Mouse (Mus musculus): ENCODE measurements around the gene Tle6. TPM values are rescaled to one million over a fixed set of nuclear protein-coding genes. Genes with fewer than 3 reads are reported as not detected.

Tle6 gene
- polyA plus RNA-seq, 1 experiment from 2014 or later = 3.2 TPM

- no peak overlapping the region for H3K4me3 ChIP-seq (replicated peaks; ENCODE audit: low read depth, low read length)
- DNase-seq = no peak
- no peak overlapping the region for H3K4me2 ChIP-seq (ENCODE audit: low read length)
- no peaks in the 10 kb centered on the region for H3K9me3 ChIP-seq (ENCODE audit: control insufficient read depth, low read length)
- H3K27me3 ChIP-seq (ENCODE audit: control insufficient read depth, insufficient read depth, low read length) = peaks cover 17% of the 10 kb centered on the region; the same call in 1 of the 2 replicates
- ATAC-seq (ENCODE audit: low FRiP score, low TSS enrichment) = no peak
- no peaks in the 10 kb centered on the region for H3K36me3 ChIP-seq (ENCODE audit: control insufficient read depth, insufficient read depth, low read length)
- no peak overlapping the region for H3K9ac ChIP-seq (replicated peaks; ENCODE audit: low read length)
- no peak overlapping the region for H3K27ac ChIP-seq (replicated peaks; ENCODE audit: low read depth, low read length)
- H3K4me1 ChIP-seq (ENCODE audit: control insufficient read depth, insufficient read depth, low read length) = peaks cover 39% of the 10 kb centered on the region
- 64% methylated on average over 6 of the region's 6 CpGs for WGBS
Measured at GRCm38 (mm10) chr10:81598871-81599270, 2.0 kb downstream of the Tle6 start.

GRCm38 (mm10) chr10:81598342-81598741, 2.5 kb downstream of the Tle6 start:
- Histone ChIP-seq H3K27me3 (ENCODE audit: control insufficient read depth, insufficient read depth, low read length) (peaks cover 17% of the 10 kb centered on the region; the same call in 1 of the 2 replicates), H3K9ac (replicated peaks; ENCODE audit: low read length) (no peak overlapping the region), H3K27ac (replicated peaks; ENCODE audit: low read depth, low read length) (no peak overlapping the region), H3K9me3 (ENCODE audit: control insufficient read depth, low read length) (no peaks in the 10 kb centered on the region), H3K4me3 (replicated peaks; ENCODE audit: low read depth, low read length) (no peak overlapping the region), H3K36me3 (ENCODE audit: control insufficient read depth, insufficient read depth, low read length) (no peaks in the 10 kb centered on the region), H3K4me1 (ENCODE audit: control insufficient read depth, insufficient read depth, low read length) (peaks cover 39% of the 10 kb centered on the region), H3K4me2 (ENCODE audit: low read length) (no peak overlapping the region)
- DNase-seq = no peak
- 44% methylated on average over 3 of the region's 3 CpGs for WGBS
- ATAC-seq (ENCODE audit: low FRiP score, low TSS enrichment) = no peak

GRCm38 (mm10) chr10:81597137-81597950, 3.5 kb downstream of the Tle6 start:
- Histone ChIP-seq H3K9ac (replicated peaks; ENCODE audit: low read length) (no peak overlapping the region), H3K27ac (replicated peaks; ENCODE audit: low read depth, low read length) (peak overlapping the region; percentile 66), H3K27me3 (ENCODE audit: control insufficient read depth, insufficient read depth, low read length) (peaks cover 23% of the 10 kb centered on the region; the same call in 1 of the 2 replicates), H3K4me3 (replicated peaks; ENCODE audit: low read depth, low read length) (no peak overlapping the region), H3K36me3 (ENCODE audit: control insufficient read depth, insufficient read depth, low read length) (no peaks in the 10 kb centered on the region), H3K4me2 (ENCODE audit: low read length) (peak overlapping the region; percentile 39), H3K4me1 (ENCODE audit: control insufficient read depth, insufficient read depth, low read length) (peaks cover 36% of the 10 kb centered on the region), H3K9me3 (ENCODE audit: control insufficient read depth, low read length) (no peaks in the 10 kb centered on the region)
- peak; percentile 18; the same call in 1 of the 2 replicates for ATAC-seq (ENCODE audit: low FRiP score, low TSS enrichment)
- peak; percentile 74 for DNase-seq
- WGBS = 4% methylated on average over 9 of the region's 12 CpGs

- WGBS = under 1% methylated on average over 10 of the region's 10 CpGs
- Histone ChIP-seq H3K4me3 (replicated peaks; ENCODE audit: low read depth, low read length) (no peak overlapping the region), H3K9me3 (ENCODE audit: control insufficient read depth, low read length) (no peaks in the 10 kb centered on the region), H3K4me2 (ENCODE audit: low read length) (peak overlapping the region; percentile 39), H3K27me3 (ENCODE audit: control insufficient read depth, insufficient read depth, low read length) (peaks cover 19% of the 10 kb centered on the region; the same call in 1 of the 2 replicates), H3K4me1 (ENCODE audit: control insufficient read depth, insufficient read depth, low read length) (peaks cover 33% of the 10 kb centered on the region), H3K9ac (replicated peaks; ENCODE audit: low read length) (peak overlapping the region; percentile 20; the same call in 1 of the 2 replicates), H3K36me3 (ENCODE audit: control insufficient read depth, insufficient read depth, low read length) (no peaks in the 10 kb centered on the region), H3K27ac (replicated peaks; ENCODE audit: low read depth, low read length) (peak overlapping the region; percentile 66)
- ATAC-seq (ENCODE audit: low FRiP score, low TSS enrichment) (no peak), DNase-seq (peak; percentile 76)
Measured at GRCm38 (mm10) chr10:81596611-81597010, 4.3 kb downstream of the Tle6 start.

- WGBS = 50% methylated on average over 5 of the region's 5 CpGs
- no peak overlapping the region for H3K4me3 ChIP-seq (replicated peaks; ENCODE audit: low read depth, low read length)
- H3K27me3 ChIP-seq (ENCODE audit: control insufficient read depth, insufficient read depth, low read length) = peaks cover 17% of the 10 kb centered on the region; the same call in 1 of the 2 replicates
- H3K27ac ChIP-seq (replicated peaks; ENCODE audit: low read depth, low read length) = no peak overlapping the region
- H3K9me3 ChIP-seq (ENCODE audit: control insufficient read depth, low read length) = no peaks in the 10 kb centered on the region
- H3K4me1 ChIP-seq (ENCODE audit: control insufficient read depth, insufficient read depth, low read length) = peaks cover 24% of the 10 kb centered on the region
- ATAC-seq (ENCODE audit: low FRiP score, low TSS enrichment) = no peak
- peak; percentile 32 for DNase-seq
- H3K4me2 ChIP-seq (ENCODE audit: low read length) = no peak overlapping the region
- no peaks in the 10 kb centered on the region for H3K36me3 ChIP-seq (ENCODE audit: control insufficient read depth, insufficient read depth, low read length)
- no peak overlapping the region for H3K9ac ChIP-seq (replicated peaks; ENCODE audit: low read length)
Measured at GRCm38 (mm10) chr10:81595599-81595998, 5.3 kb downstream of the Tle6 start.

- Histone ChIP-seq H3K4me3 (replicated peaks; ENCODE audit: low read depth, low read length) (no peak overlapping the region), H3K4me1 (ENCODE audit: control insufficient read depth, insufficient read depth, low read length) (peaks cover 23% of the 10 kb centered on the region), H3K36me3 (ENCODE audit: control insufficient read depth, insufficient read depth, low read length) (no peaks in the 10 kb centered on the region), H3K27me3 (ENCODE audit: control insufficient read depth, insufficient read depth, low read length) (0 out of 2 replicates have a peak, but pooled peaks cover 17% of the 10 kb centered on the region), H3K9ac (replicated peaks; ENCODE audit: low read length) (no peak overlapping the region), H3K9me3 (ENCODE audit: control insufficient read depth, low read length) (no peaks in the 10 kb centered on the region), H3K4me2 (ENCODE audit: low read length) (no peak overlapping the region), H3K27ac (replicated peaks; ENCODE audit: low read depth, low read length) (no peak overlapping the region)
- DNase-seq (no peak), ATAC-seq (ENCODE audit: low FRiP score, low TSS enrichment) (no peak)
- WGBS = 76% methylated on average over 18 of the region's 18 CpGs
Measured at GRCm38 (mm10) chr10:81593935-81594334, 6.9 kb downstream of the Tle6 start.

GRCm38 (mm10) chr10:81593223-81593622, 7.7 kb downstream of the Tle6 start:
- H3K27me3 ChIP-seq (ENCODE audit: control insufficient read depth, insufficient read depth, low read length) = 0 out of 2 replicates have a peak, but pooled peaks cover 17% of the 10 kb centered on the region
- no peaks in the 10 kb centered on the region for H3K9me3 ChIP-seq (ENCODE audit: control insufficient read depth, low read length)
- H3K4me3 ChIP-seq (replicated peaks; ENCODE audit: low read depth, low read length) = no peak overlapping the region
- ATAC-seq (ENCODE audit: low FRiP score, low TSS enrichment) (no peak), DNase-seq (no peak)
- H3K27ac ChIP-seq (replicated peaks; ENCODE audit: low read depth, low read length) = no peak overlapping the region
- H3K36me3 ChIP-seq (ENCODE audit: control insufficient read depth, insufficient read depth, low read length) = no peaks in the 10 kb centered on the region
- 68% methylated on average over 4 of the region's 4 CpGs for WGBS
- H3K4me1 ChIP-seq (ENCODE audit: control insufficient read depth, insufficient read depth, low read length) = peaks cover 23% of the 10 kb centered on the region
- H3K9ac ChIP-seq (replicated peaks; ENCODE audit: low read length) = no peak overlapping the region
- H3K4me2 ChIP-seq (ENCODE audit: low read length) = no peak overlapping the region

GRCm38 (mm10) chr10:81592631-81593030, 8.2 kb downstream of the Tle6 start:
- DNase-seq (no peak), ATAC-seq (ENCODE audit: low FRiP score, low TSS enrichment) (no peak)
- no peak overlapping the region for H3K4me3 ChIP-seq (replicated peaks; ENCODE audit: low read depth, low read length)
- H3K27me3 ChIP-seq (ENCODE audit: control insufficient read depth, insufficient read depth, low read length) = 0 out of 2 replicates have a peak, but pooled peaks cover 17% of the 10 kb centered on the region
- no peak overlapping the region for H3K27ac ChIP-seq (replicated peaks; ENCODE audit: low read depth, low read length)
- H3K9ac ChIP-seq (replicated peaks; ENCODE audit: low read length) = no peak overlapping the region
- H3K4me1 ChIP-seq (ENCODE audit: control insufficient read depth, insufficient read depth, low read length) = peaks cover 23% of the 10 kb centered on the region
- H3K4me2 ChIP-seq (ENCODE audit: low read length) = no peak overlapping the region
- 84% methylated on average over 7 of the region's 7 CpGs for WGBS
- H3K36me3 ChIP-seq (ENCODE audit: control insufficient read depth, insufficient read depth, low read length) = 0 out of 2 replicates have a peak, but pooled peaks cover 3% of the 10 kb centered on the region
- no peaks in the 10 kb centered on the region for H3K9me3 ChIP-seq (ENCODE audit: control insufficient read depth, low read length)

Data from midbrain, embryonic 14.5 days (tissue).